Mouse (Mus musculus): ENCODE data around the gene Rabep2.
"Not testable (repeated sequence)": the region's sequence is repeated elsewhere in the genome, so short reads cannot be mapped to it uniquely, and the experiment has no call there.

DNA sequence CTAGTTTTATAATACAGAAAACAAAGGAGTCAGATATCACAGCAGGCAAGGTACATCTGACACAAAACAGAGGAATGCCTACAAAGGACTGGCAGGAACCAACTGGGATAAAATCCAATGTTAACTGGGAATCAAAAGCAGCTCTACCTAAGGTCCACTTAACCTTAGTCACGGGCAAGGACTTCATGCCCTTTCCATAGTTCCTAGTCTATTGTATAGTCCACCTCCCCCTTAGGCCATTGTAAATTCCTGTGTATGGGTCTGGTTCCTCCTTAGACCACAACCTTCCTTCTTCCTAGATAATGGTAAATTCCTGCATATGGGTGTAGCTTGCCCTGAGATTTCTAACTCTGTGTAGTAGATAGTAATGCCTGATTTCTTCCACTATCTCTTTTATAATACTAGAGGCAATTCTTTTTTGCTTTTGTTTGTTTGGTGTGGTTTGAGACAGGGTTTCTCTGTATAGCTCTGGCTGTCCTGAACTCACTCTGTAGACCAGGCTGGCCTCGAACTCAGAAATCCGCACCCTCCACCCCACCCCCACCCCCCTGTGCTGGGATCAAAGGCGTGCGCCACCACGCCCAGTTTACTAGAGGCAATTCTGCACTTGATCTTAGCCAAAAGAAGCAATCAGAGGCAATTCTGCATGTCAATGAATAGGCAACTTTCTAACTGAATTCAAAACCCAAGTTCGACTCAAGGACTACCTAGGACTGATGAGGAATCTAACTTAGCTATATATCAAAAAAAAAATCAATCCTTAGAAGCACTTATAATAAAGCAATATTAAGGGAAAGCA is 36.3 kb upstream of the Rabep2 start:
- TF ChIP-seq CTCF (IDR thresholded peaks at IDR 0.05; ENCODE audit: borderline replicate concordance, insufficient read depth, low read length); POLR2A (IDR thresholded peaks at IDR 0.05; ENCODE audit: low read depth, low read length): not testable (repeated sequence)

Data from embryonic fibroblast, embryonic 13.5 days (primary cell).